Mouse (Mus musculus) heart, adult 2 months (tissue): ENCODE measurements at regions not wholly inside any gene's neighbourhood (a gene's known extent, or its start where the extent isn't known, plus 50 kb on each side); places are given as distances from the start of the nearest gene placed in this dataset.

ENCODE experiments used
- DNase-seq, 2 experiments: peaks; one replicate each; pipeline ENCODE4 v3.0.0; 2021
- H3K27ac ChIP-seq: fragments of 200-600 bp; 2 replicates; pipeline ENCODE4 v1.8.1; 2022
- H3K27me3 ChIP-seq: fragments of 200-500 bp; 2 replicates; pipeline ENCODE4 v1.6.1; 2012; ENCODE audit warnings: mild to moderate bottlenecking, low read length, inconsistent platforms, mixed read lengths; ENCODE audit not compliant: control insufficient read depth, insufficient read depth
- H3K36me3 ChIP-seq: fragments of 200-500 bp; 2 replicates; pipeline ENCODE4 v1.6.1; 2012; ENCODE audit warnings: low read length, inconsistent platforms; ENCODE audit not compliant: control insufficient read depth, insufficient read depth
- H3K4me1 ChIP-seq: fragments of 200-500 bp; 2 replicates; pipeline ENCODE4 v1.6.1; 2011; ENCODE audit warnings: low read length; ENCODE audit not compliant: control insufficient read depth, insufficient read depth
- H3K4me3 ChIP-seq: fragments of 200-600 bp; 2 replicates; pipeline ENCODE4 v1.8.1; 2022
- H3K79me2 ChIP-seq: fragments of 200-500 bp; replicated peaks from 2 replicates; pipeline ENCODE4 v1.6.1; 2012; ENCODE audit warnings: mild to moderate bottlenecking, inconsistent platforms, low read length, moderate library complexity, mixed read lengths; ENCODE audit not compliant: control insufficient read depth, insufficient read depth
- H3K9ac ChIP-seq: fragments of 200-500 bp; 2 replicates; pipeline ENCODE4 v1.6.1; 2012; ENCODE audit warnings: low read depth, mild to moderate bottlenecking, control low read depth, inconsistent platforms, low read length, mixed read lengths
- CTCF ChIP-seq: fragments of 200-600 bp; IDR thresholded peaks from 2 replicates; pipeline ENCODE4 v1.8.1; 2022; ENCODE audit warnings: antibody characterized with exemption, mild to moderate bottlenecking, moderate library complexity
- EP300 ChIP-seq: fragments of 200-500 bp; IDR thresholded peaks from 2 replicates; pipeline ENCODE4 v1.6.1; 2011; ENCODE audit warnings: low read depth, low read length, control low read depth; ENCODE audit not compliant: insufficient read depth
- POLR2A ChIP-seq: fragments of 200-500 bp; IDR thresholded peaks from 2 replicates; pipeline ENCODE4 v1.6.1; 2011; ENCODE audit warnings: mild to moderate bottlenecking, low read depth, low read length, control low read depth; ENCODE audit not compliant: insufficient read depth
- WGBS: fragments of 180-500 bp; shearing (Covaris S2); methylation state at CpG from one replicate; pipeline ENCODE4 v1.1.7; 2018; 5-methylcytosine and 5-hydroxymethylcytosine counted together
- intact Hi-C: fragments of 180-260 bp; cut with DNase I; formaldehyde crosslinking; loops from one replicate; pipeline ENCODE4 v1.15.1; 2025

DNA sequence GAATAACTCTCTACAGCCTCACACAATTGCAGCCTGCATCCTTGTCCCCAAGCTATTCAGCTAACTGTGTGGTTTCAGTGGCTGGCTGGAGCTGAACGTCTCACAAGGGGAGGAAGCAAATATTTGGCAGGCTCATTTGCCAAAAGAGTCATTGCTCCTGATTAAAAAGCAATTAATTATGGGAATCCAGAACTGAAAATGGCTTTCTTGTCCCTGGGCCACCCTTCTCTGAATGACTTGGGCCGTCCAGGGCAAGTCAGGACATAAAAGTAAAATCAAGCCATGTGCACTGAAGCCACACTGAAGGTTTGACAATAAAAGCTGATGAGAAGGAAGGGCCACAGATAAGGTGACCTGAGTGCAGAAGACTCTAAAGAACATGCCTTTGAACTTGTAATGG is 639.4 kb upstream of the A1bg start:
- TF ChIP-seq POLR2A (no peak), EP300 (no peak), CTCF (no peak)
- WGBS, result 30% methylated on average over 2 of the region's 2 CpGs
- H3K4me1 ChIP-seq, result no peaks in the 10 kb centered on the region
- no peak overlapping the region for H3K9ac ChIP-seq
- H3K27ac ChIP-seq, result no peak overlapping the region
- intact Hi-C loops, result no loop called here
- no peaks in the 10 kb centered on the region for H3K27me3 ChIP-seq
- no peak overlapping the region for H3K4me3 ChIP-seq
- no peaks in the 10 kb centered on the region for H3K36me3 ChIP-seq
- H3K79me2 ChIP-seq, result no peaks in the 10 kb centered on the region
- DNase-seq, result no peak

DNA sequence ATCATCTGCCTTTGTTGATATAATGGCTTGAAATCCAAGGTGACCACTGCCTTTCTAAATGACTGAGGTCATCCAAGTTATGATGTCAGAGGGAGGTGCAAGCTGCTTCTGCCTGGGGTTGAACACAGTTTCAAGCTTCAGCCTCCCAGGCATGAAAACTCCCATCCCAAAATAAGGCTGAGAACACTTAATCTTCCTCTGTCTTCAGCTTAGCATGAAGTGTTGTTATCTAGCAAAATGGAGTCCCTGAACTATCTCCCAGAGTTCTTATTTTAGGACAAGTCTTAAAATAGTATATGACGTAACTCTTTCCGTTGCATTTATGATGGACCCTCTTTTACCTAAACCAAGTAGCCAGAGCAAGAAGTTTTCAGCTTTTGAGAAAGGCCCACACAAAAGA is 631.1 kb upstream of the A1bg start:
- Histone ChIP-seq H3K9ac (no peak overlapping the region), H3K79me2 (no peaks in the 10 kb centered on the region), H3K27me3 (no peaks in the 10 kb centered on the region), H3K4me1 (no peaks in the 10 kb centered on the region; the same call in 1 of the 2 replicates), H3K4me3 (no peak overlapping the region), H3K27ac (no peak overlapping the region), H3K36me3 (no peaks in the 10 kb centered on the region)
- WGBS, result 43% methylated on average over 2 of the region's 2 CpGs
- TF ChIP-seq CTCF, result no peak
- no peak for TF ChIP-seq POLR2A
- TF ChIP-seq EP300, result no peak
- intact Hi-C loops, result no loop called here
- no peak for DNase-seq

DNA sequence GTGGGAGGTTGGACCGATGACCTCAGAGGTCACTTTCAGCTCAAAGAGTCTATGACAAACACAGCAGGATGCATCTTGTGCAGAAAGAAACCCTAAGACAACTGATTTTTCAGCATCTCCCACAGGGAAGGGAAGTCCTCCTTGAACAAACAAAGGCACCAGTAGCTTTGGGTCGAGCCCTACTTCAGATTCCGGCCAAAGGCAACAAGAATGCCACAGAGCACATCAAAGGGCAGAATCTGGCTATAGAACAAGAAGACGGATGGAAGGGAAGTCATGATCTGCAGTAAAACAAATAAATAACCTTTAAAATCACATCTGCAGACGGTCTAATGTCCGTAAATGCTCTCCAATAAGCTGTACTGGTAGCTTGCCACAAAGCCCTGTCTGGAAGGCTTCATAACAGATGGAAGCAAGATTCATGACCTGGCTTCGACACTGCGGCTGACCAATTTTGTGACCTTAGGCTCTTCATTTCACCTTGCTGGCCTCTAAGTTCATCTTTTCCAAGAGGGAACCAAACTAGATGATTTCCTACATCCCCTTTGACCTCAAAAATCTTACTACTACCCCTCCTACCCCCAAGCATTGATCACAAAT is 630.4 kb upstream of the A1bg start:
- 62% methylated on average over 8 of the region's 8 CpGs for WGBS

GRCm38 (mm10) chr15:61551206-61551605 is 628.4 kb upstream of the A1bg start:
- intact Hi-C loops, result no loop called here
- H3K4me3 ChIP-seq, result no peak overlapping the region
- DNase-seq, result no peak
- WGBS, result 79% methylated on average over 5 of the region's 5 CpGs
- H3K9ac ChIP-seq, result no peak overlapping the region
- H3K79me2 ChIP-seq, result no peaks in the 10 kb centered on the region
- no peaks in the 10 kb centered on the region for H3K27me3 ChIP-seq
- no peak overlapping the region for H3K27ac ChIP-seq
- no peaks in the 10 kb centered on the region; the same call in 1 of the 2 replicates for H3K4me1 ChIP-seq
- no peak for TF ChIP-seq CTCF
- TF ChIP-seq POLR2A, result no peak
- TF ChIP-seq EP300, result no peak
- no peaks in the 10 kb centered on the region for H3K36me3 ChIP-seq

More for the DNA sequence above, 630.4 kb upstream of the A1bg start:
- Histone ChIP-seq H3K9ac (no peak overlapping the region), H3K36me3 (no peaks in the 10 kb centered on the region), H3K4me3 (no peak overlapping the region), H3K4me1 (no peaks in the 10 kb centered on the region; the same call in 1 of the 2 replicates), H3K79me2 (no peaks in the 10 kb centered on the region), H3K27me3 (no peaks in the 10 kb centered on the region), H3K27ac (no peak overlapping the region)
- DNase-seq, result no peak
- intact Hi-C loops, result no loop called here
- no peak for TF ChIP-seq POLR2A

- no peak for DNase-seq
- no peak overlapping the region for H3K9ac ChIP-seq
- no peak overlapping the region for H3K4me3 ChIP-seq
- TF ChIP-seq EP300 (no peak), POLR2A (no peak), CTCF (no peak)
- intact Hi-C loops, result no loop called here
- H3K4me1 ChIP-seq, result no peaks in the 10 kb centered on the region; the same call in 1 of the 2 replicates
- H3K79me2 ChIP-seq, result no peaks in the 10 kb centered on the region
- H3K27ac ChIP-seq, result no peak overlapping the region
- no peaks in the 10 kb centered on the region for H3K36me3 ChIP-seq
- 76% methylated on average over 4 of the region's 4 CpGs for WGBS
- H3K27me3 ChIP-seq, result no peaks in the 10 kb centered on the region
Observed at GRCm38 (mm10) chr15:61548400-61548799, 625.6 kb upstream of the A1bg start.

DNA sequence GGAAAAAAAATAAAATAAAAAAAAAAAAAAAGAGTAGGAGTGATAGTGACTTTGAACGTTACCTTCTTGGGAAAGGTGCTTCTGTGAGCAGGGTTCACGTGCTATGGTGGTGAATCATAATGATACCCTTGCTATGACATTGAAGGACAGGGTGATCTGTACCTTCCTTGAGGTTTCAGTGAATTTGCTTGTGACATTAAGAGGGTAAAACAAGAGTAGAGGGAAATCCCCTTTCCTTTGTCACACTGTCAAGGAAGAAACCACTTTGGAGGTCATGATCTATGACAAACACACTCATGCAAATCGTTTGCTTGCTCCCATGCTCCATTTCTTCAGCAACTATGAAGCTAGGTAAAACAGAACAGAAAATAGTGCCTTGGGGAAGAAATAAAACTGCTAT is 623.8 kb upstream of the A1bg start:
- Histone ChIP-seq H3K79me2 (no peaks in the 10 kb centered on the region), H3K27ac (no peak overlapping the region), H3K27me3 (no peaks in the 10 kb centered on the region), H3K4me3 (no peak overlapping the region), H3K9ac (no peak overlapping the region), H3K4me1 (no peaks in the 10 kb centered on the region), H3K36me3 (no peaks in the 10 kb centered on the region)
- 80% methylated on average over 3 of the region's 3 CpGs for WGBS
- intact Hi-C loops, result no loop called here
- DNase-seq, result no peak
- no peak for TF ChIP-seq CTCF
- no peak for TF ChIP-seq POLR2A
- TF ChIP-seq EP300, result no peak
